Mouse (Mus musculus) hindbrain, embryonic 14.5 days (tissue): ENCODE results near the gene Ifi211. TPM values are rescaled to one million over a fixed set of nuclear protein-coding genes. Genes with fewer than 3 reads are reported as not detected.

Source experiments
- polyA plus RNA-seq: library from polyadenylated mRNA; unstranded; fragments of >200 nt; fragmentation: Nextera tagmentation; extraction: Ambion mirVana; gene quantifications from 2 replicates; pipeline ENCODE4 v1.2.1, GENCODE M21; 2014

Gene Ifi211
- polyA plus RNA-seq, 1 experiment from 2014 or later = 0.59 TPM

Other genes starting within 250 kb of the Ifi211 start
- gene Ifi208, start 239.4 kb downstream of the Ifi211 start, polyA plus RNA-seq = not detected in 2 replicates
- gene Ifi207, start 171.3 kb downstream of the Ifi211 start, polyA plus RNA-seq = 0.53 and 0.64 TPM in 2 replicates
- 1.3 TPM in 2 replicates for gene Ifi204, start 146.1 kb downstream of the Ifi211 start, polyA plus RNA-seq
- gene Mndal, start 29.4 kb upstream of the Ifi211 start, polyA plus RNA-seq = 0.99 and 1.4 TPM in 2 replicates
- 0.51 and 1.2 TPM in 2 replicates for gene Ifi203, start 29.6 kb upstream of the Ifi211 start, polyA plus RNA-seq
- gene Ifi202b, start 69.7 kb upstream of the Ifi211 start, polyA plus RNA-seq = not detected in 2 replicates
- not detected in 2 replicates for gene Ifi205, start 118.8 kb upstream of the Ifi211 start, polyA plus RNA-seq
- not detected in 2 replicates for gene Olfr433, start 127.7 kb upstream of the Ifi211 start, polyA plus RNA-seq
- gene Olfr432, start 136.2 kb upstream of the Ifi211 start, polyA plus RNA-seq = not detected in 2 replicates
- gene Olfr430, start 153.6 kb upstream of the Ifi211 start, polyA plus RNA-seq = not detected in 2 replicates
- not detected in 2 replicates for gene Olfr429, start 171.3 kb upstream of the Ifi211 start, polyA plus RNA-seq
- gene Olfr427, start 183.8 kb upstream of the Ifi211 start, polyA plus RNA-seq = not detected in 2 replicates
- gene Olfr231, start 208.1 kb upstream of the Ifi211 start, polyA plus RNA-seq = not detected in 2 replicates
- gene Olfr424, start 218.5 kb upstream of the Ifi211 start, polyA plus RNA-seq = not detected in 2 replicates
- not detected in 2 replicates for gene Olfr420, start 242.6 kb upstream of the Ifi211 start, polyA plus RNA-seq